Mouse (Mus musculus): ENCODE measurements around the gene Ovch2.
"Not testable (repeated sequence)": the region's sequence is repeated elsewhere in the genome, so short reads cannot be mapped to it uniquely, and the experiment has no call there.

The Ovch2 gene

DNA sequence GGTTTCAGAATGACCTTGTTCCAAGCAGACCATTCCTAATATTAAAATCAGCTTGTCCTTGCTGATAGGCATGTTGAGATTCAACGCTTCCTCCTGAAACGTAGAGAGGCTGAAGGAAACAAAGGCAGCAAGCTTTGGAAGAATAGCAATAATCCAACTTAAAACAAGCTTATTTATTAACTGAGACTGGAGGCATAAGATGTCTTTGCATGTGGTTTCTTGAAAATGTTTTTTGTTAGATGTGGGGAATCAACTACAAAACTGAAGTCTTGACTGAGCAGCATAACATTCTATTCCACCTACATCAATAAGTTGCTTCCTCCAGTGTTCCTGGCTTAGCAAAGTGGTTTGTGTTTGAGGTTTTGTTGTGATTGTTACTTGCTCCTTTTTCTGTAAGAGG, at the start of gene Ovch2:
Gene Ovch2, minus strand, starts transcription at position 101 of the 400 bp plus-strand sequence.
- DNase-seq (ENCODE audit: low read depth): no peak

GRCm38 (mm10) chr7:107847390-107847789, 46.4 kb upstream of the Ovch2 start, which contains the start of gene Olfr470:
Gene Olfr470 (minus strand): TSS chr7:107847490.
- not testable (repeated sequence) for DNase-seq (ENCODE audit: low read depth)

DNA sequence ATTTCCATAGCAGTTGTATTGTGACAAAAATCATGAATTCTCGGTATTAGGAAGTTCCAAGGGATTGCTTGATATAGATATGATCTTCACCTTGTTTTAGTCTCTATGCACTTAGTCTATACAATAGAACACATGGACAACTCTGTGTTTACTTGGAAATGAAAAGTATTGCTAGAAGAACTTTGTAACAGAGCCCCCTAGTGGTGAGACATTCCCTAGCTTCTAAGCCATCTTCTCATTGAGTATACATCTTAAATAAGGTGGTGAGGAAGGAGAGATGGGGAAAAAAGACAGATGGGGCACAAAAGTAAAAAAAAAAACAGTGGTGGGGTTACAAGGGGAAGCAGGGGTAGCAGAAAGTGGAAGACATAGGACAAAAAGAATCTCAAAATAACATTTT, 40.7 kb upstream of the Ovch2 start:
- no peak for DNase-seq (ENCODE audit: low read depth)

DNA sequence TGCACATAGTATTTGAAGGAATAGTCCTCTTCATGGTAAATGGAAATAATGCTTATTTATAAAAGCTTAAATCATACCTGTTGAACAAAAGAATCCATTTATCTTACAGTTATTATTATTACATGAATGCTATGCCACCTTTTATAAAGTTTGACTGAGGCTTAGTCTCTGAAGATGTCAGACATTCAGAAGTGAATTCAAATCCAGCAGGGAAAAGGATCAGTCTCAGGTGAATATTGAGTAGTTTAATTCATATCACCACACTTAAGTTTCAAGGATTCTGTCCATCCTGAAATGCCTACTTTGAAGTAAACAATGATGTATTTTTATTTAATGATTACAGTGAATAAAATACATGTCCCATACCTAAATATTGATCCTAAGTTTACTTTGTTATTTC, 24.4 kb upstream of the Ovch2 start, which contains the start of gene Olfr469:
Gene Olfr469, minus strand, starts transcription at position 101 of the 400 bp plus-strand sequence.
- DNase-seq (ENCODE audit: low read depth): not testable (repeated sequence)

GRCm38 (mm10) chr7:107823867-107824266, 22.9 kb upstream of the Ovch2 start:
- not testable (repeated sequence) for DNase-seq (ENCODE audit: low read depth)

GRCm38 (mm10) chr7:107819442-107819841, 18.4 kb upstream of the Ovch2 start:
- DNase-seq (ENCODE audit: low read depth): no peak

DNA sequence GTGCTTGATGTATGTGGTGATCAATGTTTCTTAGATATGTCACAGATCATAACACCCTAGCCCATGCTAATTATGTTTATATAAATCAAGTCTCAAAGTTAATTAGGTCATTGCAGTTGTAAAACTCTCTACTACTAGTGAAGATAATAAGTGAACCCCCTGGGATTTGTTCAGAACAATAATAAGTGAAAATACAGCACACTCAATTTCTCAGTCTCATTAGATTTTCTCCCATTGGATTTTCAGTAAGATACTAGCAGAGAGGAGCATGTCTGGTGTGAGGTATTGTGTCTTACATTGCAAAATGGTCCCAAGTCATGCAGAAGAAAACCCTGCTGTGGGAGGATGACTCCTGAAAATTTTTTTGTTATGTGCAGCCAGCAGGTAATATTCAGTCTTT, 11.0 kb upstream of the Ovch2 start, which contains the start of gene Olfr467:
Gene Olfr467, plus strand, starts transcription at position 301 of the 400 bp plus-strand sequence.
- no peak for DNase-seq (ENCODE audit: low read depth)

GRCm38 (mm10) chr7:107802138-107802537, 1.1 kb upstream of the Ovch2 start:
- no peak for DNase-seq (ENCODE audit: low read depth)

DNA sequence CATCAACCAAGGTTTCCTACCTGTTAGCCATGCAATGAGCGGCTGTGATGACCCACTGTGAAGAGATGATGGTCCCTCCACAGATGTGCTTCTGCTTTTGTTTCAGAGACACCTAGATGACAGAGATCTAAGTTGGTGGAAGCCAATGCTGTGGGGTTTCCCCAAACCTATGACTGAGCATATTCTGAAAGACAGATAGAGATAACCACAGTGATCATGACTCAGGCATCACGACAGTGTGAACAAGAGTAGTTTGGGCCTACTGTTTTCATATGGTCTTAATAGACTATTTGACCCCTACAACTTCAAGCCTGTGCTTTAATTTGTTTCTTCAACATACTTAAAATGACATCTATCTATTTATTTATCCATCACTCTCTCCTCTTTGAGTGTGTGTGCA, 4.5 kb downstream of the Ovch2 start:
- DNase-seq (ENCODE audit: low read depth): no peak

DNA sequence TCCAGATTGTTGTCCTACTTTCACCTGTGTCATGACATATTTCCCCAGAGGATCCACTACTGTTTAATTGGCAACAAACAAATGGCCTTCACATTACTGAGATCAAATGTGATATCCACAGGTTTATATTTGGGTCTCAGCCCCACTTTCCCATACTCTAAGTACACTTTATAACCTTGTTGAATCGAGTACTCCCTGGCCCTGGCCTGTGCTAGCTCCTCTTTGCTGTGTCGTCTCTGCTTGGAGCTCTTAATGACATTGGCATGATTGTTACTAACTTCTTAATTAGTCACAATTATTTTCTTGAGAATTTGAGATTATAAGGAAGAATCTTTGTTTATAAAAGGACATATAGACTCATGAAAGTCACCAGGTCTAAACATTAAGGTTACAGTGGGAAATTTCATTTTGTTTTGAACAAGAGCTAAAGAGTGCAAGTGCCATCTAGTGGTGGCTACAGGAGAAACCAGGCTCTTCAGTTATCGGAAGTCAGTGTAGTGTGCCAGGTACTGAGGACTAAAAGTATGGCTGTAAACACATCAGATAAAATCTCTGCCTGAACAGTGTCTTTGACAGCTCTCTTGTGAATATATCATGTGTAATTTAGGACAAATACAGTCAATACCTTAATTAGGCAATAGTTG, 12.9 kb downstream of the Ovch2 start:
- DNase-seq (ENCODE audit: low read depth): no peak

GRCm38 (mm10) chr7:107779611-107780010, 21.4 kb downstream of the Ovch2 start:
- no peak for DNase-seq (ENCODE audit: low read depth)

DNA sequence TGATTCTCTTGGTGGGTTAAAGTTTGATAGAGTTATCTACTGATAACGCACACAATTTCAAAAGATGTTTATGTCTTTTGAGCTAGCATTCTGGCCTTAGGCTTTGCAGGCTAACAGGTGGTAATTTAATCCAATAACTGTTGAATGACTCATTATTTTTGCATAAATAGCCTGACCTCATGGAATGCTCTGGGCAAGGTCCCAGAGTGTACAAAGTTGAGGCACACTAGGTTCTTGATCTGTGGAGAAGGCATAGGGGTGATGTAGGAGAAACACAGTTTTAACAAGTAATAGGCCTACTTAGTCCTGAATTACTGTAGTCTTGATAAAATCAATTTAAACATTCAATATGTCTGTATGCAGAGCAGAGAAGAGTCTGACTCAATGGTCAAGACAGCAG, 22.8 kb downstream of the Ovch2 start:
- no peak for DNase-seq (ENCODE audit: low read depth)

- no peak for DNase-seq (ENCODE audit: low read depth)
Measured at GRCm38 (mm10) chr7:107770812-107771211, 30.2 kb downstream of the Ovch2 start.

- no peak for DNase-seq (ENCODE audit: low read depth)
Measured at GRCm38 (mm10) chr7:107757308-107758151, 43.5 kb downstream of the Ovch2 start, which contains the start of gene Cyb5r2. Gene Cyb5r2 (minus strand): TSS chr7:107758032.

- no peak for DNase-seq (ENCODE audit: low read depth)
Measured at GRCm38 (mm10) chr7:107756748-107757147, 44.3 kb downstream of the Ovch2 start.

DNA sequence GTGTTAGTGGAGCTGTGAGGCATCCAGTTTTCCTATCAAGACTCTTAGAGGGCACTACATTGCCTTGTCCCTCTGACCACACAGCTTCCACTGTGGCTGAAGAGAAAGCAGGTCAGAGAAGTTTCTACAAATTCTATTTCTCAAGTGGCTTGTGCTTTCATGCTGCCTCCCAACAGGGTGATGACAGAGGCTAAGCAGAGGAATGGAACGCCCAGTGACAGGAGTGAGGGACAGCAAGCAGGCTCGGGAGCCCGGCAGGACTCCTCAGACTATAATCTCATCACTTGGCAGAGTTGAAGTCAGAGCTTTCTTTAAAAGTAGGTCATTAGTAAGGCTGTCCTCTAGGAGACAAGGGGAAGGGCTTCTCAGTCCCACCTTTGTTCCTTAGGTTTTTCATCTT, 45.1 kb downstream of the Ovch2 start:
- no peak for DNase-seq (ENCODE audit: low read depth)

GRCm38 (mm10) chr7:107752031-107752520, 48.9 kb downstream of the Ovch2 start:
- no peak for DNase-seq (ENCODE audit: low read depth)

- no peak for DNase-seq (ENCODE audit: low read depth)
Measured at GRCm38 (mm10) chr7:107749721-107750120, 51.3 kb downstream of the Ovch2 start.

DNA sequence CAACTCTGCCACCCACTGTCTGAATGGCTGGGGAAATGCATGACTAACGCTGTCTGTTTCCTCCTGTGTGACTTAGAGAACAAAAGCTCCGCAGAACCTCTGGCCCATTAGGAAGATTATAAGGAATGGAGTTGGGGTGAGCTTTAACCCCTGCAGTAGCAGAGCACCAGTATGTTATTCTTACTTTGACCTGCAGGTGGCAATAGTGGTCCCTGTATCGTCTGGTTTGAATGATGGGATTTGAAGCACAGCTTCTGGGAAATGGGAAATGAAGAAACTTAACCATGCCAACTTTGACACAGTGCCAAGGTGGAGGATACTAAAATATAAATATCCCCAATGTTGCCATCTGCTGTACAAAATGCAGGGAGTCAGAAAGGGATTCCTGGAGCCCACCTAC, 51.7 kb downstream of the Ovch2 start:
- peak; percentile 14 for DNase-seq (ENCODE audit: low read depth)

DNA sequence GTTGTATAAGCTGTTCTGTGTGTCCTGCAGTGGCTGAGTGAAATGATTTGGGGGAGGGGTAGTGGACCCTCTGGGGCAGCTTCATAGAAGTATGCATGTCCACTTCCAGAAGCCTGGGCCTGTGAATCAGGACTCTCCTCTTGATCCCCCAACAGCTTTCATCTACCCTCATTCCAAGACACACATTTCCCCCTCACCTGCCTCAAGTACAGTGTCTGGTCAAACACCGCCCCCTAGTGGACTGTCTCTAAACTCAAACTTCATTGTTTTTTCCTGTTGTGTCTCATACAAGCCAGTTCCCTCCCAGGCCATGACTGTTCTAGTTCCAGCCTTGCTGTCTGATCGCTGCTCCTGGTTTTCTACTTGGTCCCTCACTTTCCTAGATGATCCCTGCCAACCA, 53.1 kb downstream of the Ovch2 start:
- peak; percentile 11 for DNase-seq (ENCODE audit: low read depth)

GRCm38 (mm10) chr7:107747476-107747875, 53.5 kb downstream of the Ovch2 start:
- no peak for DNase-seq (ENCODE audit: low read depth)

GRCm38 (mm10) chr7:107746036-107746435, 55.0 kb downstream of the Ovch2 start:
- no peak for DNase-seq (ENCODE audit: low read depth)

DNA sequence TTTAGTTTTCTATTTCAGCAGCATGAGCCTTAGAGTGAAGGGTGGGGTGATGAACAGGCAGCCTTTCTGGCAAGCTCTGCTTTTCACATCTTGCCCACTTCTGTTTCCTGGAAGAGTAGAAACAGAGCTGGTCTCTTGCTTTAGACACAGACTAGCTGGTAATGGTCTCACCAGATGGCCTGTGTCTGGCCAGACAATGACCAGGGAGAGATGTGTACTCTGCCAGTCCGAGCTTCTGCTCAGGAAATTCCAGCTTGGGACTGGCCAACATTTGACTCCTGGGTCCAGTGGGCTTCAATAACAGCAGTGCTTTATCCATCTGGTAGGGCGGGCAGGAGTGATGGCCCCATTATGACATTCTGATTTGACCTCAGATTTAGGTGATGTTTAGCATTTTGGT, 55.9 kb downstream of the Ovch2 start:
- DNase-seq (ENCODE audit: low read depth): no peak

Data from c-Kit-positive CD71-positive TER-119-negative erythroid progenitor cells, embryonic 14.5 days (primary cell).